Mouse (Mus musculus) megakaryocyte-erythroid progenitor cell, adult 5-6 weeks (primary cell): ENCODE measurements around the gene Pdcd1lg2. TPM values are rescaled to one million over a fixed set of nuclear protein-coding genes. Genes with fewer than 3 reads are reported as not detected.

ENCODE experiments used
- ATAC-seq: replicated peaks from 2 replicates; pipeline ENCODE4 v1.8.0; 2016; ENCODE audit warnings: mild to moderate bottlenecking, inconsistent platforms; ENCODE audit not compliant: severe bottlenecking, poor library complexity, low FRiP score, low TSS enrichment
- total RNA-seq, 2 experiments: library from RNA; stranded (forward) in 1 of 2; stranded (reverse) in 1 of 2; fragments of 200-1000, 215-1000 nt in 1 of 2; fragments of >200 nt in 1 of 2; fragmentation: Nextera tagmentation in 1 of 2; gene quantifications; 2 replicates each; pipeline ENCODE4 v1.2.3; 2014 to 2017

Gene Pdcd1lg2
- total RNA-seq, 2 experiments from 2014 or later = not detected

GRCm38 (mm10) chr19:29379839-29380603, 30.7 kb upstream of the Pdcd1lg2 start:
- no peak for ATAC-seq

GRCm38 (mm10) chr19:29383368-29383767, 27.4 kb upstream of the Pdcd1lg2 start:
- no peak for ATAC-seq

- ATAC-seq = no peak
These were observed 26.3 kb upstream of the Pdcd1lg2 start for GRCm38 (mm10) chr19:29384412-29384811.

- ATAC-seq = no peak
These were observed 25.7 kb upstream of the Pdcd1lg2 start for GRCm38 (mm10) chr19:29384994-29385393.

- no peak for ATAC-seq
These were observed 24.9 kb upstream of the Pdcd1lg2 start for GRCm38 (mm10) chr19:29385822-29386221.

GRCm38 (mm10) chr19:29388818-29389217, 21.9 kb upstream of the Pdcd1lg2 start:
- ATAC-seq = no peak

- no peak for ATAC-seq
These were observed 20.2 kb upstream of the Pdcd1lg2 start for GRCm38 (mm10) chr19:29390483-29390882.

- ATAC-seq = no peak
These were observed 19.4 kb upstream of the Pdcd1lg2 start for GRCm38 (mm10) chr19:29391279-29391678.

- ATAC-seq = no peak
These were observed 17.4 kb upstream of the Pdcd1lg2 start for GRCm38 (mm10) chr19:29393333-29393732.

GRCm38 (mm10) chr19:29394721-29395120, 16.0 kb upstream of the Pdcd1lg2 start:
- no peak for ATAC-seq

- ATAC-seq = no peak
These were observed 14.4 kb upstream of the Pdcd1lg2 start for GRCm38 (mm10) chr19:29396353-29396752.

- ATAC-seq = no peak
These were observed 10.9 kb upstream of the Pdcd1lg2 start for GRCm38 (mm10) chr19:29399786-29400185.

GRCm38 (mm10) chr19:29400466-29400865, 10.3 kb upstream of the Pdcd1lg2 start:
- ATAC-seq = no peak

- ATAC-seq = no peak
These were observed 8.1 kb upstream of the Pdcd1lg2 start for GRCm38 (mm10) chr19:29402621-29403020.

- ATAC-seq = no peak
These were observed 7.5 kb upstream of the Pdcd1lg2 start for GRCm38 (mm10) chr19:29403251-29403650.

- ATAC-seq = no peak
These were observed 5.3 kb upstream of the Pdcd1lg2 start for GRCm38 (mm10) chr19:29405388-29405787.

- ATAC-seq = no peak
These were observed 4.4 kb upstream of the Pdcd1lg2 start for GRCm38 (mm10) chr19:29406042-29407017.

GRCm38 (mm10) chr19:29412476-29413420, 2.0 kb downstream of the Pdcd1lg2 start:
- ATAC-seq = no peak

GRCm38 (mm10) chr19:29414513-29414912, 3.8 kb downstream of the Pdcd1lg2 start:
- ATAC-seq = no peak
